Mouse (Mus musculus): Measurements from ENCODE around the gene Otog. TPM values are rescaled to one million over a fixed set of nuclear protein-coding genes. Genes with fewer than 3 reads are reported as not detected.

The Otog gene
- polyA plus RNA-seq, 1 experiment from 2014 or later, result not detected

GRCm38 (mm10) chr7:46286391-46286790, 45.6 kb downstream of the Otog start:
- no peak overlapping the region for H3K9ac ChIP-seq (ENCODE audit: low read length)
- H3K9me3 ChIP-seq (ENCODE audit: control insufficient read depth, low read length), result no peaks in the 10 kb centered on the region
- H3K4me3 ChIP-seq (ENCODE audit: low read depth, low read length), result no peak overlapping the region
- no peaks in the 10 kb centered on the region for H3K36me3 ChIP-seq (ENCODE audit: control insufficient read depth, insufficient read depth, low read length)
- no peak for ATAC-seq (ENCODE audit: low FRiP score)
- peak; percentile 57 for DNase-seq (ENCODE audit: low spot score, missing footprints)
- H3K27me3 ChIP-seq (ENCODE audit: control insufficient read depth, insufficient read depth, low read length), result no peaks in the 10 kb centered on the region
- WGBS, result 82% methylated on average over 4 of the region's 4 CpGs
- no peaks in the 10 kb centered on the region for H3K4me1 ChIP-seq (ENCODE audit: control insufficient read depth, insufficient read depth, low read length)
- H3K4me2 ChIP-seq, result no peak overlapping the region
- H3K27ac ChIP-seq (ENCODE audit: low read depth, low read length), result no peak overlapping the region

DNA sequence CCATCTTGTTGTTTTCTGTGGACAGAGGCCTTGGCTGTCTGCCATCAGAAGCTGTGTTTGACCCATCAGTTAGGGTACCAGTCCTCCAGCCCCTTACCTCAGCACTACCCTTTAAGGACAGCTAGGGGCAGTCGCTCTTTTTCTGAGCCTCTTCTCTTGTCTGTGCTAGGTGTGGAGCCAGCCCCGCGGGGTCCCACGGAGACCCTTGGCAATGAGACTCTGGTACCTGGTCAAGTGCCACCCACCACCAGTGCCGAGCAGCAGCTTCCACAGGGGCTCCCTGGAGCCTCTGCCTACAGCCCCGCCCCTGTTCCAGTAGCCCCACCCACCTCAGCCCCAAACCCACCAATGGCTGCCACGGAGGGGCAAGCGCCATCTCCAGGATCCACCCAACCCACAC, 46.3 kb downstream of the Otog start:
- ATAC-seq (ENCODE audit: low FRiP score) (no peak), DNase-seq (ENCODE audit: low spot score, missing footprints) (peak; percentile 57)
- Histone ChIP-seq H3K4me1 (ENCODE audit: control insufficient read depth, insufficient read depth, low read length) (no peaks in the 10 kb centered on the region), H3K36me3 (ENCODE audit: control insufficient read depth, insufficient read depth, low read length) (no peaks in the 10 kb centered on the region), H3K27me3 (ENCODE audit: control insufficient read depth, insufficient read depth, low read length) (no peaks in the 10 kb centered on the region), H3K27ac (ENCODE audit: low read depth, low read length) (no peak overlapping the region), H3K9me3 (ENCODE audit: control insufficient read depth, low read length) (no peaks in the 10 kb centered on the region), H3K9ac (ENCODE audit: low read length) (no peak overlapping the region), H3K4me2 (no peak overlapping the region), H3K4me3 (ENCODE audit: low read depth, low read length) (no peak overlapping the region)
- WGBS, result 27% methylated on average over 8 of the region's 8 CpGs

DNA sequence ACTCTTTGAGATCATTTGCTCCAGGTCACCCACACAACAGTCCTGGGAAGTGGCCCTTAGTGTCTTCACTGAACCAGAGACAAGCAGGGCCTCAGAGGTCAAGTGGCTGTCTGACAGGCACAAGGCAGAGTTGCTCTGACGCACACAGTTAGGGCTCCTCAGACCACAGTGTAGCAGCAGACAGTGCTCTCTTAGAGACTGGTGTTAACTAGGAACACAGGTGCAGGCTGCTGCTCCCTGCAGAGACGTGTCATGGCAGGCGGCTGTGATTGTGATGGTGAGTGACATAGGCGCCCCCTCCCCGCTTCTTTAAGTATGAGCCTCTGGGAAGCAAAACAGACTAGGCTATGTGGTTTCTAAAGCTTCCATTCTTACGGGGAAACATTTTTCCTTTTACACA, 55.5 kb downstream of the Otog start:
- no peak for DNase-seq (ENCODE audit: low spot score, missing footprints)
- ATAC-seq (ENCODE audit: low FRiP score), result no peak
- 21% methylated on average over 6 of the region's 6 CpGs for WGBS

DNA sequence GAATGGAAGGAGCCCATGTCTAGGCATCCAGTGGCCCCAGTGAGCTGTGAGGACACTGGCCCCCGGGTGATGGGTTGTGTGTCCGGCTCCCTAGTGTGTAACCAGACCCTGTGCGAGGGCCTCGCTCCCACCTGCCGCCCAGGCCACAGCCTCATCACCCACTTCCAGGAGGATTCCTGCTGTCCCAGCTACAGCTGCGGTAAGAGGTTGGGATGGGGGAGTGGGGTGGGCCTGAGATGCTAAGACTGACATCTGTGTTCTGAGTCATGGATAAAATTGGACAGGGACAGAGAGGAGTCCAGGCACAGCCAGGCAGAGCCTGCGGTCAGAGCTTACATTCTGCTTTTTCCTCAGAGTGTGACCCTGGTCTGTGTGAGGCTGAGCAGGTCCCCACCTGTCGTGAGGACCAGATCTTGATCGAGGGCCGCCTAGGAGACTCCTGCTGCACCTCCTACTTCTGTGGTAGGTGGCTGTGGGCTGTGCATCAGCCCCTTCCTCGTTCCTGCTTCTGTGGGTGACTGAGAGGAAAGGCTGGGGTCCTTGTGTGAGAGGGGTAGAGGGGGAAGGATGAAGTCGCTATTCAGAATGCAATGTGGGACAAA, 60.3 kb downstream of the Otog start:
- WGBS, result 85% methylated on average over 12 of the region's 12 CpGs

More for the DNA sequence above, 55.5 kb downstream of the Otog start:
- Histone ChIP-seq H3K27me3 (ENCODE audit: control insufficient read depth, insufficient read depth, low read length) (no peaks in the 10 kb centered on the region), H3K4me2 (no peak overlapping the region), H3K9ac (ENCODE audit: low read length) (no peak overlapping the region), H3K36me3 (ENCODE audit: control insufficient read depth, insufficient read depth, low read length) (no peaks in the 10 kb centered on the region), H3K4me3 (ENCODE audit: low read depth, low read length) (no peak overlapping the region), H3K4me1 (ENCODE audit: control insufficient read depth, insufficient read depth, low read length) (no peaks in the 10 kb centered on the region), H3K9me3 (ENCODE audit: control insufficient read depth, low read length) (no peaks in the 10 kb centered on the region), H3K27ac (ENCODE audit: low read depth, low read length) (no peak overlapping the region)

GRCm38 (mm10) chr7:46313486-46313885, 72.7 kb downstream of the Otog start:
- Histone ChIP-seq H3K4me2 (no peak overlapping the region), H3K4me1 (ENCODE audit: control insufficient read depth, insufficient read depth, low read length) (no peaks in the 10 kb centered on the region), H3K27me3 (ENCODE audit: control insufficient read depth, insufficient read depth, low read length) (no peaks in the 10 kb centered on the region), H3K4me3 (ENCODE audit: low read depth, low read length) (no peak overlapping the region), H3K27ac (ENCODE audit: low read depth, low read length) (no peak overlapping the region), H3K36me3 (ENCODE audit: control insufficient read depth, insufficient read depth, low read length) (no peaks in the 10 kb centered on the region), H3K9me3 (ENCODE audit: control insufficient read depth, low read length) (no peaks in the 10 kb centered on the region), H3K9ac (ENCODE audit: low read length) (no peak overlapping the region)
- DNase-seq (ENCODE audit: low spot score, missing footprints) (no peak), ATAC-seq (ENCODE audit: low FRiP score) (no peak)
- 37% methylated on average over 6 of the region's 6 CpGs for WGBS

More for the DNA sequence above, 60.3 kb downstream of the Otog start:
- Histone ChIP-seq H3K27ac (ENCODE audit: low read depth, low read length) (no peak overlapping the region), H3K9ac (ENCODE audit: low read length) (no peak overlapping the region), H3K9me3 (ENCODE audit: control insufficient read depth, low read length) (no peaks in the 10 kb centered on the region), H3K4me1 (ENCODE audit: control insufficient read depth, insufficient read depth, low read length) (no peaks in the 10 kb centered on the region), H3K4me3 (ENCODE audit: low read depth, low read length) (no peak overlapping the region), H3K4me2 (no peak overlapping the region), H3K27me3 (ENCODE audit: control insufficient read depth, insufficient read depth, low read length) (no peaks in the 10 kb centered on the region), H3K36me3 (ENCODE audit: control insufficient read depth, insufficient read depth, low read length) (no peaks in the 10 kb centered on the region)
- no peak for DNase-seq (ENCODE audit: low spot score, missing footprints)
- ATAC-seq (ENCODE audit: low FRiP score), result no peak

GRCm38 (mm10) chr7:46314220-46315009, 73.6 kb downstream of the Otog start:
- ATAC-seq (ENCODE audit: low FRiP score), result no peak

DNA sequence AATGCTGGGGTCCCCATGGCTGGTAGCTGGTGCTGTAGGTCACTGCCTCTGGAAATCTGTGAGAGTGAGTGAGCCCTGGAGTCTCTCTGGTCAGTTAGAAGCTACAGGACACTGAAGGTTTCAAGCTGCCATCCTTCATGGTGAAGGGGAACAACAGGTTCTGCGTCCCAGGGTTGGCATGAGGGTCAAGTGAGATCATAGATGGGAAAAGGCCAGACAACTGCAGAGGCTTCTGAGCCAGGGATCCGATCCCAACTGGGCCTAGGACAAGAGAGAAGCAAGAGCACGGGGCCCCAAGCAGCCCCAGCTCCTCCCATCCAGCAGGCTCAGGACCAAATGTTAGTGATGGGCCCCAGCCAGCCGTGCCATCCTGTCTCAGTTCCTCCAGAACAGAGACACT, 74.9 kb downstream of the Otog start:
- H3K27ac ChIP-seq (ENCODE audit: low read depth, low read length), result no peak overlapping the region
- no peaks in the 10 kb centered on the region for H3K9me3 ChIP-seq (ENCODE audit: control insufficient read depth, low read length)
- DNase-seq (ENCODE audit: low spot score, missing footprints) (no peak), ATAC-seq (ENCODE audit: low FRiP score) (no peak)
- H3K27me3 ChIP-seq (ENCODE audit: control insufficient read depth, insufficient read depth, low read length), result no peaks in the 10 kb centered on the region
- WGBS, result 84% methylated on average over 4 of the region's 4 CpGs
- H3K9ac ChIP-seq (ENCODE audit: low read length), result no peak overlapping the region
- H3K4me1 ChIP-seq (ENCODE audit: control insufficient read depth, insufficient read depth, low read length), result no peaks in the 10 kb centered on the region
- no peaks in the 10 kb centered on the region for H3K36me3 ChIP-seq (ENCODE audit: control insufficient read depth, insufficient read depth, low read length)
- no peak overlapping the region for H3K4me3 ChIP-seq (ENCODE audit: low read depth, low read length)
- no peak overlapping the region for H3K4me2 ChIP-seq

More at GRCm38 (mm10) chr7:46314220-46315009, 73.6 kb downstream of the Otog start:
- no peak overlapping the region for H3K4me2 ChIP-seq
- no peaks in the 10 kb centered on the region for H3K9me3 ChIP-seq (ENCODE audit: control insufficient read depth, low read length)
- no peak overlapping the region for H3K27ac ChIP-seq (ENCODE audit: low read depth, low read length)
- H3K36me3 ChIP-seq (ENCODE audit: control insufficient read depth, insufficient read depth, low read length), result no peaks in the 10 kb centered on the region
- WGBS, result 40% methylated on average over 3 of the region's 6 CpGs
- no peak overlapping the region for H3K9ac ChIP-seq (ENCODE audit: low read length)
- DNase-seq (ENCODE audit: low spot score, missing footprints), result no peak
- no peaks in the 10 kb centered on the region for H3K27me3 ChIP-seq (ENCODE audit: control insufficient read depth, insufficient read depth, low read length)
- no peaks in the 10 kb centered on the region for H3K4me1 ChIP-seq (ENCODE audit: control insufficient read depth, insufficient read depth, low read length)
- no peak overlapping the region for H3K4me3 ChIP-seq (ENCODE audit: low read depth, low read length)

DNA sequence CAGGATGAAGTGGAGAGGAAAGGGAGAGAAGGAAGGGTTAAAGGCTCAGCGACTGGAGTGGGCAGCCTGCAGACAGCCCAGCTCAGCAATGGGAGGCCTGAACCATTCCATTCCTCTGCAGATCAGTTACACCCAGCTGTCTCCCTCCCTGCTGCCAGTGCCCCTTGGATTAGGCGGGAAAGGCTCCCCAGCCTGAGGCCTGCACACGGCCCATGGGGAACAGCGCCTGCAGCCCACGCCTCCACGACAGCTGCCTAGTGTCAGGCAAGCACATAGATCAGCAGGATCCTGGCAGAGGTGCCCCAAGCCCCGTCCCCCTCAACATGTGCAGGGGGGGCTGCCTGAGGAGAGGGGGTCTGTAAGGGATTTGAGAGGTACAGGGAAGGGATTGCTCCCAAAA, 76.2 kb downstream of the Otog start:
- no peak overlapping the region for H3K9ac ChIP-seq (ENCODE audit: low read length)

GRCm38 (mm10) chr7:46321242-46321641, 80.5 kb downstream of the Otog start:
- H3K36me3 ChIP-seq (ENCODE audit: control insufficient read depth, insufficient read depth, low read length), result no peaks in the 10 kb centered on the region
- H3K27me3 ChIP-seq (ENCODE audit: control insufficient read depth, insufficient read depth, low read length), result no peaks in the 10 kb centered on the region
- DNase-seq (ENCODE audit: low spot score, missing footprints), result no peak
- no peaks in the 10 kb centered on the region for H3K9me3 ChIP-seq (ENCODE audit: control insufficient read depth, low read length)
- no peak overlapping the region for H3K27ac ChIP-seq (ENCODE audit: low read depth, low read length)
- no peaks in the 10 kb centered on the region for H3K4me1 ChIP-seq (ENCODE audit: control insufficient read depth, insufficient read depth, low read length)
- H3K4me3 ChIP-seq (ENCODE audit: low read depth, low read length), result no peak overlapping the region
- H3K9ac ChIP-seq (ENCODE audit: low read length), result no peak overlapping the region
- ATAC-seq (ENCODE audit: low FRiP score), result no peak
- WGBS, result 89% methylated on average over 3 of the region's 3 CpGs
- H3K4me2 ChIP-seq, result no peak overlapping the region

More for the DNA sequence above, 76.2 kb downstream of the Otog start:
- ATAC-seq (ENCODE audit: low FRiP score) (no peak), DNase-seq (ENCODE audit: low spot score, missing footprints) (no peak)
- Histone ChIP-seq H3K4me3 (ENCODE audit: low read depth, low read length) (no peak overlapping the region), H3K36me3 (ENCODE audit: control insufficient read depth, insufficient read depth, low read length) (no peaks in the 10 kb centered on the region), H3K4me1 (ENCODE audit: control insufficient read depth, insufficient read depth, low read length) (no peaks in the 10 kb centered on the region), H3K27ac (ENCODE audit: low read depth, low read length) (no peak overlapping the region), H3K27me3 (ENCODE audit: control insufficient read depth, insufficient read depth, low read length) (no peaks in the 10 kb centered on the region), H3K4me2 (no peak overlapping the region), H3K9me3 (ENCODE audit: control insufficient read depth, low read length) (no peaks in the 10 kb centered on the region)
- WGBS, result 34% methylated on average over 7 of the region's 7 CpGs

Data from midbrain, embryonic 11.5 days (tissue).